Mouse (Mus musculus): ENCODE measurements around the gene Olfr25. TPM values are rescaled to one million over a fixed set of nuclear protein-coding genes. Genes with fewer than 3 reads are reported as not detected.

The Olfr25 gene
- polyA plus RNA-seq (2015; fragmentation: Nextera tagmentation; extraction: Ambion mirVana), result not detected in 2 replicates

DNA sequence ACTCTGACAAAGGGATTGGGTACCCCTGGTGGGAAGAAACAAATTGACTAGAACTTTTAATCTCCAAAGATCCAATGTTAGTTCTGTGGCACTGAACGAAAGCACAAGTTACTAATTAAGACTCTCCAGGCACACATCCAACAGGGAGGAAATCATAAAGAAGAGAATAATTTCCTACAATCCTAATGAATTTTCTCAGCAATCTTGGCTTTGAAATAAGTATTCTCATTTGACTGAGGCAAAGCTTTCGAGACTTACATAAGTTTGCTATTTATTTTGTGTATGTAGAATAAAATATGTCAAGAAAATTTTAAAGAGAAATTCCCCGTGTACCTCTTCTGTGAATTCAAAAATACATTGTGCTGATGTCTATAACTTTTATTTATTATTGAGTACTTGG is at the start of gene Olfr25:
Gene Olfr25, plus strand, starts transcription at position 301 of the 400 bp plus-strand sequence.
- Histone ChIP-seq H3K27ac (no peak within 1 kb of the TSS), H3K9ac (no peak within 1 kb of the TSS), H3K4me2 (no peak within 1 kb of the TSS), H3K9me3 (no peaks in the 10 kb centered on the region), H3K36me3 (no peaks in the 10 kb centered on the region), H3K4me3 (replicated peaks) (no peak within 1 kb of the TSS), H3K4me1 (no peaks in the 10 kb centered on the region), H3K27me3 (replicated peaks) (no peaks in the 10 kb centered on the region)
- 72% methylated on average over 3 of the region's 3 CpGs for WGBS
- no peak for ATAC-seq (ENCODE audit: insufficient read depth, low FRiP score, low read depth)

DNA sequence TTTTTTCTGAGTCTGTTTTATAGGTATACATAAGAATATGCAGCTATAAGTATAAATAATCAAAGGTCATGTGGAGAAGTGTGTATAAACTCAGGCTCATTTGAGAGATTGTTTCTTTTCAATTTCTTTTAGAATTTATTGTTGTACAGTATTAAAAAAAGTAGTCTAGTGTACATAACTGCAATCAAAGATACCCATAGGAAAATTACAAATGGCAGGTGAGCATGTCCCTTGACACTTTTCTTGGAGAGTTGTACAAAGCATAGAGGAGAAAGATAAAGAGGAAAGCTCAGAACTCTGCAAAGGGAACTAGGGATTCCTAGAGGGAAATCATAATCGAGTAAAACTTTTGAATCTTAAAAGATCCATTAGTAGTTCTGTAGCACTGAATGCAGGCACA is 38.1 kb upstream of the Olfr25 start, which contains the start of gene Olfr896-ps1:
Gene Olfr896-ps1, plus strand, starts transcription at position 301 of the 400 bp plus-strand sequence.
- WGBS, result 76% methylated on average over 1 of the region's 1 CpGs
- H3K9me3 ChIP-seq, result no peaks in the 10 kb centered on the region
- H3K27ac ChIP-seq, result no peak within 1 kb of the TSS

DNA sequence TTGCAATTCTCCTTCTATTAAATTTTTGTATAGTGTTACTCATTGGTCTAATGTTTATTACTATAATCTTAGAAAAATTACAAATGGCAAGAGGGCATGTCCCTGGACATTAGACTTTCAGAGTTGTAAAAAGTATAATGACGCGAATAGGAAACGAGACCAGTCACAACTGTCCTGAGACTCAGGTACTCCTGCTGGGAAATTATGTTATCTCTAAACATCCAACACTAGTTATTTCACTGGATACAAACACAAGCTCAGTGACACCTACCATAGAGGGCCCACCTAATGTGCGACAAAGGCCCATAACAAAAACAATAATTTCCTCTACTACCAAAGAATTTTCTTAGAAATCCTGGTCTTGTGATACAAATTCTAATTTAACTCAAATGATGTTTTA is 19.3 kb downstream of the Olfr25 start, which contains the start of gene Olfr898:
Gene Olfr898, plus strand, starts transcription at position 301 of the 400 bp plus-strand sequence.
- no peaks in the 10 kb centered on the region for H3K36me3 ChIP-seq
- no peaks in the 10 kb centered on the region for H3K9me3 ChIP-seq
- WGBS, result 91% methylated on average over 4 of the region's 4 CpGs
- H3K27me3 ChIP-seq (replicated peaks), result no peaks in the 10 kb centered on the region
- ATAC-seq (ENCODE audit: insufficient read depth, low FRiP score, low read depth), result no peak
- no peak within 1 kb of the TSS for H3K4me2 ChIP-seq
- no peaks in the 10 kb centered on the region for H3K4me1 ChIP-seq
- no peak within 1 kb of the TSS for H3K9ac ChIP-seq
- H3K27ac ChIP-seq, result no peak within 1 kb of the TSS
- no peak within 1 kb of the TSS for H3K4me3 ChIP-seq (replicated peaks)

More for the DNA sequence above, 38.1 kb upstream of the Olfr25 start, which contains the start of gene Olfr896-ps1:
- H3K36me3 ChIP-seq, result no peaks in the 10 kb centered on the region
- no peak for ATAC-seq (ENCODE audit: insufficient read depth, low FRiP score, low read depth)
- H3K4me2 ChIP-seq, result no peak within 1 kb of the TSS
- H3K9ac ChIP-seq, result no peak within 1 kb of the TSS
- no peaks in the 10 kb centered on the region for H3K4me1 ChIP-seq
- H3K4me3 ChIP-seq (replicated peaks), result no peak within 1 kb of the TSS
- H3K27me3 ChIP-seq (replicated peaks), result no peaks in the 10 kb centered on the region

DNA sequence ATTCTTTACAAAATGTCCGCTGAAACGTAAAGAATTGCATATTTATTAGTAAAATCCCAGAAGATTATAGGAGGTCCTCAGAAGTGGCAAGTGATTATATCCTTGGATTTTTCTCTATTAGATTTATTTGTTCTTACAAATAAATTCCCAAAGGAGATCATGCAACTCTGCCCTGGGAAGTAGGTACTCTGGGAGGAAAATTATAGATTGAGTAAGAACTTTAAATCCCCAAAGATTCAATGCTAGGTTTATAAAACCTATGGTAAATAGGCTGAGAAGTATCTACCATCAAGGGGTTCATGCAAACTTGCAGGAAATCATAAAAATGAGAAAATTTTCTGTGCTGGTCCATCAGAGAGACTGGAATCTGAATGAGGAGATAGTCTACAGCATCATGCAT is 37.7 kb downstream of the Olfr25 start, which contains the start of gene Olfr250:
Gene Olfr250, plus strand, starts transcription at position 301 of the 400 bp plus-strand sequence.
- Histone ChIP-seq H3K27me3 (replicated peaks) (no peaks in the 10 kb centered on the region), H3K27ac (no peak within 1 kb of the TSS), H3K4me3 (replicated peaks) (no peak within 1 kb of the TSS), H3K9ac (no peak within 1 kb of the TSS), H3K4me2 (no peak within 1 kb of the TSS), H3K4me1 (no peaks in the 10 kb centered on the region), H3K36me3 (no peaks in the 10 kb centered on the region), H3K9me3 (no peaks in the 10 kb centered on the region)
- WGBS, result 93% methylated on average over 2 of the region's 2 CpGs
- no peak for ATAC-seq (ENCODE audit: insufficient read depth, low FRiP score, low read depth)

- no peaks in the 10 kb centered on the region for H3K36me3 ChIP-seq
- no peaks in the 10 kb centered on the region for H3K27me3 ChIP-seq (replicated peaks)
- H3K4me3 ChIP-seq (replicated peaks), result no peak within 1 kb of the TSS
- H3K27ac ChIP-seq, result no peak within 1 kb of the TSS
- H3K9me3 ChIP-seq, result no peaks in the 10 kb centered on the region
- no peak for ATAC-seq (ENCODE audit: insufficient read depth, low FRiP score, low read depth)
- no peaks in the 10 kb centered on the region for H3K4me1 ChIP-seq
- no peak within 1 kb of the TSS for H3K9ac ChIP-seq
- no peak within 1 kb of the TSS for H3K4me2 ChIP-seq
- 55% methylated on average over 2 of the region's 2 CpGs for WGBS
Measured at GRCm38 (mm10) chr9:38376786-38377185, 47.9 kb downstream of the Olfr25 start, which contains the start of gene Olfr251. TSS of gene Olfr251 (plus strand) at chr9:38377086.

Other genes starting within 250 kb of the Olfr25 start
- not detected in 2 replicates for gene Olfr887, start 245.0 kb upstream of the Olfr25 start, polyA plus RNA-seq (2015; fragmentation: Nextera tagmentation; extraction: Ambion mirVana)
- gene Olfr888, start 220.9 kb upstream of the Olfr25 start, polyA plus RNA-seq (2015; fragmentation: Nextera tagmentation; extraction: Ambion mirVana), result not detected in 2 replicates
- gene Olfr889, start 213.9 kb upstream of the Olfr25 start, polyA plus RNA-seq (2015; fragmentation: Nextera tagmentation; extraction: Ambion mirVana), result 0.03 and 0.04 TPM in 2 replicates
- gene Olfr890, start 186.5 kb upstream of the Olfr25 start, polyA plus RNA-seq (2015; fragmentation: Nextera tagmentation; extraction: Ambion mirVana), result not detected in 2 replicates
- gene Olfr891, start 148.2 kb upstream of the Olfr25 start, polyA plus RNA-seq (2015; fragmentation: Nextera tagmentation; extraction: Ambion mirVana), result not detected in 2 replicates
- not detected in 2 replicates for gene Olfr893, start 120.7 kb upstream of the Olfr25 start, polyA plus RNA-seq (2015; fragmentation: Nextera tagmentation; extraction: Ambion mirVana)
- not detected in 2 replicates for gene Olfr894, start 111.0 kb upstream of the Olfr25 start, polyA plus RNA-seq (2015; fragmentation: Nextera tagmentation; extraction: Ambion mirVana)
- gene Olfr143, start 76.3 kb upstream of the Olfr25 start, polyA plus RNA-seq (2015; fragmentation: Nextera tagmentation; extraction: Ambion mirVana), result not detected in 2 replicates
- gene Olfr895, start 61.2 kb upstream of the Olfr25 start, polyA plus RNA-seq (2015; fragmentation: Nextera tagmentation; extraction: Ambion mirVana), result not detected in 2 replicates
- gene Olfr896-ps1, start 38.0 kb upstream of the Olfr25 start, polyA plus RNA-seq (2015; fragmentation: Nextera tagmentation; extraction: Ambion mirVana), result not detected in 2 replicates
- not detected in 2 replicates for gene Olfr898, start 19.4 kb downstream of the Olfr25 start, polyA plus RNA-seq (2015; fragmentation: Nextera tagmentation; extraction: Ambion mirVana)
- gene Olfr250, start 37.8 kb downstream of the Olfr25 start, polyA plus RNA-seq (2015; fragmentation: Nextera tagmentation; extraction: Ambion mirVana), result not detected in 2 replicates
- not detected in 2 replicates for gene Olfr251, start 48.0 kb downstream of the Olfr25 start, polyA plus RNA-seq (2015; fragmentation: Nextera tagmentation; extraction: Ambion mirVana)
- gene Olfr147, start 72.6 kb downstream of the Olfr25 start, polyA plus RNA-seq (2015; fragmentation: Nextera tagmentation; extraction: Ambion mirVana), result not detected in 2 replicates
- not detected in 2 replicates for gene Olfr901, start 100.4 kb downstream of the Olfr25 start, polyA plus RNA-seq (2015; fragmentation: Nextera tagmentation; extraction: Ambion mirVana)
- gene Olfr902, start 118.6 kb downstream of the Olfr25 start, polyA plus RNA-seq (2015; fragmentation: Nextera tagmentation; extraction: Ambion mirVana), result not detected in 2 replicates
- not detected in 2 replicates for gene Olfr904, start 134.1 kb downstream of the Olfr25 start, polyA plus RNA-seq (2015; fragmentation: Nextera tagmentation; extraction: Ambion mirVana)
- not detected in 2 replicates for gene Olfr905, start 142.0 kb downstream of the Olfr25 start, polyA plus RNA-seq (2015; fragmentation: Nextera tagmentation; extraction: Ambion mirVana)
- gene Olfr906, start 158.0 kb downstream of the Olfr25 start, polyA plus RNA-seq (2015; fragmentation: Nextera tagmentation; extraction: Ambion mirVana), result not detected in 2 replicates
- not detected in 2 replicates for gene Olfr907, start 166.7 kb downstream of the Olfr25 start, polyA plus RNA-seq (2015; fragmentation: Nextera tagmentation; extraction: Ambion mirVana)
- not detected in 2 replicates for gene Olfr911-ps1, start 192.5 kb downstream of the Olfr25 start, polyA plus RNA-seq (2015; fragmentation: Nextera tagmentation; extraction: Ambion mirVana)
- gene Olfr910, start 208.8 kb downstream of the Olfr25 start, polyA plus RNA-seq (2015; fragmentation: Nextera tagmentation; extraction: Ambion mirVana), result not detected in 2 replicates